Mouse (Mus musculus): ENCODE data around the gene Zbtb37. TPM values are rescaled to one million over a fixed set of nuclear protein-coding genes. Genes with fewer than 3 reads are reported as not detected.

Zbtb37 gene
- polyA plus RNA-seq (2015; fragmentation: Nextera tagmentation; extraction: Ambion mirVana) = 6.0 and 8.3 TPM in 2 replicates

DNA sequence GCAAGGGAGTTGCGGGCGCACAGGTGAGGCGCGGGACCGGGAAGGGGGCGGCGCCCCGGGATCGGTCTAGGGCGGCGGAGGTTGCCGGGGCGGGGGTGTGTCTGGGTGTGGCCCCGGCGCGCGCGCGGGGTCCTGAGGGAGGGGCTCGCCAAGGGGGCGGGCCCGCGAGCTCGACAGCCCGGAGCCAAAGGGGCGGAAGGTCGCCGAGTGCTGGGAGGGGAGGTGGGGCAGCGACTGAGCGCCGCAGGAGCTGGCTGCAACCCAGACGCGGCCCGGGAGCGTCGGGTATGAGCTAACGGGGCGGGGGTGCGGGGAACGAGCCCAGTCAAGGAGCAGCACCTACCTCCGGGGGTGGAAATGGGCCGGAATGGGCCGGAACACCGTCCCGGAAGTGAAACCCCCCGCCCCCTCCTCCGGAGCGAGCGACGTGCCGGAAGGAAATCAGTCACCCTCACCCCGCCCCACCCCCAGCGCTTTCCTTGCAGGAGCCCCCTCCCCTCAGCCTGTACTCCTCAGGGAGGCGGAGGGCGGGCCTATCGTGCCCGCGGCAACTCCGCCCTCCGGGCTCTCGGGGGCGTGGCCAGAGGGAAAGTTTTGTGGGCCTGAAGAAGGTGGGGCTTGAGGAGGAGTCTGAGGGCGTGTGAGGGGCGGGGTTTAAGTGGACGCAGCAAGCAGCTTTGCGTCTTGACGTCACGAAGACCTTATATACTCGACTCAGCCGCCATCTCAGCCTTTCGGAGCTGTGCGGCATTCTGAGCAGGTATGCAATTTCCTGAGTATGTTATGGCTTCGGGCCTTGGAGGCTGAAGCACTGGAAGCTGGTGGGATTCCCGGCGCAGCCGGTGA, at the start of gene Zbtb37:
Zbtb37 (minus strand) TSS at position 415 of the 846 bp plus-strand sequence.
- under 1% methylated on average over 58 of the region's 76 CpGs for WGBS

DNA sequence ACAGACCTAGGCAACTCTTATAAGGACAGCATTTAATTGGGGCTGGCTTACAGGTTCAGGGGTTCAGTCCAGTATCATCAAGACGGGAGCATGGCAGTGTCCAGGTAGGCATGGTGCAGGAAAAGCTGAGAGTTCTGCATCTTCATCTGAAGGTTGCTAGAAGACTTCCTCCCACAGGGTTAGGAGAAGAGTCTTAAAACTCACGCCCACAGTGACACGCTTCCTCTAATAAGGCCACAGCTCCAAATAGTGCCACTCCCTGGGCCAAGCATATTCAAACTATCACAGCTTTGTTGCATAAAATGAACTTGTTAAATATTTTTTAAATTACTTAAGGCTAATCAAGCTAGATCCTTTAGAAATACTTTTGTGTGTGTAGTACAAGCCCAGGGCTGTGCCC, 42.6 kb upstream of the Zbtb37 start:
- Histone ChIP-seq H3K36me3 (peaks cover 6% of the 10 kb centered on the region; the same call in 1 of the 2 replicates), H3K9ac (no peak overlapping the region), H3K4me3 (replicated peaks) (no peak overlapping the region), H3K4me2 (replicated peaks) (no peak overlapping the region), H3K27ac (no peak overlapping the region), H3K27me3 (replicated peaks) (no peaks in the 10 kb centered on the region), H3K4me1 (replicated peaks) (peaks cover 16% of the 10 kb centered on the region), H3K9me3 (no peaks in the 10 kb centered on the region)
- no peak for ATAC-seq
- WGBS = 93% methylated on average over 3 of the region's 3 CpGs

More for the DNA sequence above, at the start of gene Zbtb37:
- no peaks in the 10 kb centered on the region for H3K9me3 ChIP-seq
- H3K36me3 ChIP-seq = peaks cover 2% of the 10 kb centered on the region; the same call in 1 of the 2 replicates
- no peaks in the 10 kb centered on the region for H3K4me1 ChIP-seq (replicated peaks)
- H3K4me3 ChIP-seq (replicated peaks) = peak within 1 kb of the TSS; percentile 86
- peak; percentile 92 for ATAC-seq
- H3K27ac ChIP-seq = peak within 1 kb of the TSS; percentile 94
- H3K9ac ChIP-seq = peak within 1 kb of the TSS; percentile 84
- peak within 1 kb of the TSS; percentile 69 for H3K4me2 ChIP-seq (replicated peaks)
- H3K27me3 ChIP-seq (replicated peaks) = no peaks in the 10 kb centered on the region

DNA sequence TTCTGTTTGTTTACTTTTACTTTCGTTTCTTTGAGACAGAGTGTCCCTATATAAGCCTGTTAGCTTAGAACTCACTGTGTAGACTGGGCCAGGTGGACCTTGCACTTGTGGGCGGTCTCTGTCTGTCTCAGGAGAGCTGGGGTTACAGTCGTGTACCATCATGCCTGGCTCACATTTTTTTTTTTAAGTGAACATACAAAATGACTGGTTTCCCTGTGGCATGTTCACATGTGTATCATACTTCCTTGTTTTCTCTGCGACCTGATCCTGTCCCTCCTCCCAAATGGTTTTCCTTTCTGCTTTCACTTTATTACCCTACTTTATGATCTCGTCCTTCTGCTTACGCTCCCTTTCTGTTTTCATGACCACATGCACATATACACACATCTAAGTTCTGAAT, 41.6 kb upstream of the Zbtb37 start:
- 62% methylated on average over 6 of the region's 6 CpGs for WGBS
- H3K27ac ChIP-seq = no peak overlapping the region
- no peak overlapping the region; the same call in 1 of the 2 replicates for H3K4me2 ChIP-seq (replicated peaks)
- H3K9me3 ChIP-seq = no peaks in the 10 kb centered on the region
- no peaks in the 10 kb centered on the region for H3K27me3 ChIP-seq (replicated peaks)
- no peak overlapping the region for H3K4me3 ChIP-seq (replicated peaks)
- peak; percentile 88 for ATAC-seq
- H3K4me1 ChIP-seq (replicated peaks) = peaks cover 20% of the 10 kb centered on the region
- peaks cover 4% of the 10 kb centered on the region; the same call in 1 of the 2 replicates for H3K36me3 ChIP-seq
- no peak overlapping the region for H3K9ac ChIP-seq

DNA sequence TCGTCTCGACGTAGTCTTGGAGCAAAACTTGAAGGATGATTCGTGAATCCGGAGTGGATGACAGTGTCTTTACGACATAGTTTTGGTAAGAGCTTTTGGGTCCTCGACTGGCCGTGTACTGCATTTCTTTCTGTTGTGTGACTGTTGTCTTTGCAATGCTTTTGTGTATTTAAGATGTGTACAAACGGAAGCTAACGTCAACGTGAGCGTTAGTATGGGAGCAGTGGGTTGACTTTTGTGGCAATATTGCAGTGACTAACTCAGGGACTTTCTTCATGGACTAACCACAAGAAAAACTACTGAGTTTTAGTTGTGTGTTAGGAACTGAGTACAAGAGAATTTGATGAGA, 36.6 kb upstream of the Zbtb37 start:
- Histone ChIP-seq H3K9me3 (no peaks in the 10 kb centered on the region), H3K27ac (peak overlapping the region; percentile 75; the same call in 1 of the 2 replicates), H3K4me1 (replicated peaks) (peaks cover 20% of the 10 kb centered on the region), H3K4me2 (replicated peaks) (peak overlapping the region; percentile 78), H3K4me3 (replicated peaks) (peak overlapping the region; percentile 79), H3K36me3 (no peaks in the 10 kb centered on the region), H3K27me3 (replicated peaks) (no peaks in the 10 kb centered on the region), H3K9ac (peak overlapping the region; percentile 77)
- WGBS = 0% methylated on average over 12 of the region's 12 CpGs
- no peak for ATAC-seq

DNA sequence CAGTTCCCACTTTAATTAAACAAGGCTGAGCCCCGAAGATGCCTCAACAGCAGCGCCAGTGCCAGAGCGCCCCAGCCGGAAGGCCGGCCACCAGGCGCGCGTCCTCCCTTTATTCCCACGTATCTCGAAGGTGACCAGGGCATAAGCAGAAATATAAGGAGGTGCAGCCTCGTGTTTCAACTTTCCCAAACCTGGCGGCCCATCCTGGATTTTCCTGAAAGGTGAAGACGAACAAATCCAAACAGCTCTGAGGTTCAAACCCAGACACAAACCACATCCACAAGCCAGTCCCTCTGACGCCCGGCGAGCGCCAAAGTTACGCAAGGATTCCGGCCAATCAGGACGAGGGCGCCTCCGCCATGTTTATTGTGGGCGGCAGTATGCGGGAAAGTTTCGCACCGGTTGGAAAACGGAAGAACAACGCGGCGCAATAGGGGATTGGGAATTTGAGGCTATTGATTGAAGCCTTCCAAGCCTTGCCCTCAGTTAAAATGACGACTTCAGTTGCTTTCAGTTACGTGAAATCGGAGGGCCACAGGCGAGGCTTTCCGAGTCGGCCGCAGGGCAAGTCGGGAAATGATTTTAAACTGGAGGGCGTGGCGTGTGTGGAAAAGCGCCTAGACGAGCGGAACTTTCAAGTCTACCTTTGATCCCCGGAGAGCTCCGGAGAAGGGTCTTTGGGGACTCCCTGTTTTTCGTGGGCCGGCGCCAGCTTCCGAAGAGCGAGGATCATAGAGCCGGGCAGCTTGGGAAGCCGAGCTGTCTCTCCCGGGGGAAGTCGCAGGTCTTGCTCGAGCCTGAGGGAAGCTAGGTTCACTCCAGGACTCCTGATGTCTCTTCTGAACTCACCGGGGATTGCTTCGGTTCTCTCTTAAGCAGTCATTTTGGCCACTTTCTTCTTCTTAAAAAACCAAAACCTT, 36.0 kb upstream of the Zbtb37 start, which contains the start of the genes Dars2 and Cenpl:
Dars2 (minus strand) TSS at position 307 of the 920 bp plus-strand sequence.
Cenpl (plus strand) TSS at position 362 of the 920 bp plus-strand sequence.
- Histone ChIP-seq H3K27me3 (replicated peaks) (no peaks in the 10 kb centered on the region), H3K4me1 (replicated peaks) (peaks cover 20% of the 10 kb centered on the region), H3K4me3 (replicated peaks) (peak within 1 kb of the TSS; percentile 79), H3K9me3 (no peaks in the 10 kb centered on the region), H3K4me2 (replicated peaks) (peak within 1 kb of the TSS; percentile 78), H3K36me3 (no peaks in the 10 kb centered on the region), H3K9ac (peak within 1 kb of the TSS; percentile 77), H3K27ac (peak within 1 kb of the TSS; percentile 75)
- WGBS = under 1% methylated on average over 57 of the region's 57 CpGs
- peak; percentile 99 for ATAC-seq

DNA sequence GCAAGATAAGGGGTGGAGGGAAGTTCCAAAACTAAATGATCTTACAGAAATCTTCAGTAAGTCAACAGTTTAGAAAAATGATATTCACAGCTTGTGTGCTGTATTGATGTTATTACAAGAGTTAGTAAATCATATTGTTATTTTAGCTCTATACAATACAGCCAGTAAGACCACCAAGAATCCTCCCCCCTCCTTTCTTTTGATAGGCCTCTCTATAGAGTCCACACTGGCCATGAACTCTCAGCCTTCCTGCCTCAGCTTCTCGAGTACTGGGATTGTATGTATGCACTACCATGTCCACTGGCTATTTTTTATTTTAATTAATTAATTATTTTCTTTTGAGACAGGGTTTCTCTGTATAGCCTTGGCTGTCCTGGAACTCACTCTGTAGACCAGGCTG, 28.7 kb upstream of the Zbtb37 start:
- no peaks in the 10 kb centered on the region for H3K36me3 ChIP-seq
- H3K4me3 ChIP-seq (replicated peaks) = no peak overlapping the region
- H3K27me3 ChIP-seq (replicated peaks) = no peaks in the 10 kb centered on the region
- H3K9ac ChIP-seq = no peak overlapping the region
- no peak for ATAC-seq
- no peak overlapping the region for H3K27ac ChIP-seq
- H3K4me1 ChIP-seq (replicated peaks) = no peaks in the 10 kb centered on the region
- H3K9me3 ChIP-seq = no peaks in the 10 kb centered on the region
- no peak overlapping the region for H3K4me2 ChIP-seq (replicated peaks)
- WGBS = 79% methylated on average over 1 of the region's 1 CpGs

DNA sequence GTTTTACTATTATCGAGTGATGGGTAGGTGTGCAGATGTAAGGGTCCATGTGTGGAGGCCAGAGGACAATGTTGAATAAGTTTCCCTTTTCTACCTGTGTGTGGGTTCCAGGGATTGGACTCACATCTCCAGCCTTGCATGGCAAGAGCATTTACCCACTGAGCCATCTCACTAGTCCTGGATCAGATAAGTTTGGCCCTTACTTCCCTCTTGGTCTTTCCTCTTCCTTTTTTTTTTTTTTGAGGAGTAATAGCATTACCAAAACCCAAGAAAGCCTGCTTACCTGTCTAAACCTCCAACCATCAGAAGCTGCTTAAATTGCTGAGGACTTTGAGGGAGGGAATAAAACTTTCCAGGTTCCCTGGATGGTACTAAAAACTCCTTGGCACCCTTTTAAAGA, 22.5 kb upstream of the Zbtb37 start:
- 97% methylated on average over 1 of the region's 1 CpGs for WGBS
- H3K36me3 ChIP-seq = no peaks in the 10 kb centered on the region
- H3K4me1 ChIP-seq (replicated peaks) = no peaks in the 10 kb centered on the region
- no peaks in the 10 kb centered on the region for H3K27me3 ChIP-seq (replicated peaks)
- no peak overlapping the region for H3K9ac ChIP-seq
- no peak overlapping the region for H3K4me2 ChIP-seq (replicated peaks)
- H3K4me3 ChIP-seq (replicated peaks) = no peak overlapping the region
- no peaks in the 10 kb centered on the region for H3K9me3 ChIP-seq
- no peak overlapping the region for H3K27ac ChIP-seq
- ATAC-seq = no peak

DNA sequence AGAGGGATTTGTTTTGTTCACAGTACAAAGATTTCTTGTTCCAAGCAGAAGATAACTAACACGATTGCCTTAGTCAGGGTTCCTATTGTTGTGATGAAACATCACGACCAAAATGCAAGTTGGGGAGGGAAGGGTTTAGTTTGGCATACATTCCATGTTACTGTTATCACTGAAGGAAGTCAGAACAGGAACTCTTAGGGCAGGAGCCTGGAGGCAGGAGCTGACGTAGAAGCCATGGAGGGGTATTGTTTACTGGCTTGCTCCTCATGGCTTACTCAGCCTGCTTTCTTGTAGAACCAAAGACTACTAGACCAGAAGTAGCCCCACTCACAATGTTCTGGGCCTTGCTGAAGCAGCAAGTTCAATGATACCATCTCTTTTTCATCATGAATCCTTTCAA, 12.3 kb upstream of the Zbtb37 start:
- Histone ChIP-seq H3K27me3 (replicated peaks) (no peaks in the 10 kb centered on the region), H3K4me3 (replicated peaks) (no peak overlapping the region), H3K9ac (no peak overlapping the region), H3K4me2 (replicated peaks) (no peak overlapping the region), H3K36me3 (0 out of 2 replicates have a peak, but pooled peaks cover 14% of the 10 kb centered on the region), H3K9me3 (no peaks in the 10 kb centered on the region), H3K4me1 (replicated peaks) (no peaks in the 10 kb centered on the region), H3K27ac (no peak overlapping the region)
- 80% methylated on average over 3 of the region's 3 CpGs for WGBS
- no peak for ATAC-seq

DNA sequence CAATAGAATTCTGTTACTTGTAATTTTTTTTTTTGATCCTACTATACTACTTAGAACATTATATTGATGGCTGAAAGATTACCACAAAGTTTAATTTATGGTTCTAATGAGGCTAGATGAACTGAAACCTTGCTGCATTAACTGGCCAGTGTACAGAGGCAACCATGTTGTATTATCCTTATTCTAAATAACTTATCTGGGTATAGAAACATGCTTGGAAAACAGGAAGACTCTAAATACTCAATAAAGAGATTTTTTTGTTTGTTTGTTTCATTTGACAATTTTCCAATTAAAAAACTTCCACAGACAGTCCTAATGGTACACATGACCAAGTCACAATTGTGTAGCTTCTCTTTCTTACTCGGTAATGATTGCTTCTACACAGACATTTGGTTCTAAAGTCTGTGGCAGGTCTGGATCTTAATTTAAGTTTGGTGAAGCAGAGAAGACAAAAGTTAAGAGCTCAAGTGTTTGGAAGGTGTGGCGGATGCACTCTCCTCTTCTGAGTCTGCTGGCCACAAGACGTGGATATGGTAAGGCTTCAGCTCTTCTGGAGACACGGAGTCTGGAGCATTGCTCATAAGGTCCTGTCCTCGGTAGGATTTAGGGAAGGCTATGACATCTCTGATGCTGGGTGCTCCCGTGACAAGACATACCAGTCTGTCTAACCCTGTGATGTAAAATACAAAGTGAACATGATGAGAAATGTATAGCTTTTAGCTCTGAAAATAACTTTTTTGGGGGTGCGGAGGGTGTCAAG, 6.8 kb upstream of the Zbtb37 start:
- Histone ChIP-seq H3K36me3 (peaks cover 12% of the 10 kb centered on the region; the same call in 1 of the 2 replicates), H3K4me3 (replicated peaks) (no peak overlapping the region), H3K27me3 (replicated peaks) (no peaks in the 10 kb centered on the region), H3K4me2 (replicated peaks) (no peak overlapping the region), H3K9me3 (no peaks in the 10 kb centered on the region), H3K27ac (no peak overlapping the region), H3K4me1 (replicated peaks) (no peaks in the 10 kb centered on the region), H3K9ac (no peak overlapping the region)
- WGBS = 84% methylated on average over 7 of the region's 7 CpGs
- ATAC-seq = no peak

DNA sequence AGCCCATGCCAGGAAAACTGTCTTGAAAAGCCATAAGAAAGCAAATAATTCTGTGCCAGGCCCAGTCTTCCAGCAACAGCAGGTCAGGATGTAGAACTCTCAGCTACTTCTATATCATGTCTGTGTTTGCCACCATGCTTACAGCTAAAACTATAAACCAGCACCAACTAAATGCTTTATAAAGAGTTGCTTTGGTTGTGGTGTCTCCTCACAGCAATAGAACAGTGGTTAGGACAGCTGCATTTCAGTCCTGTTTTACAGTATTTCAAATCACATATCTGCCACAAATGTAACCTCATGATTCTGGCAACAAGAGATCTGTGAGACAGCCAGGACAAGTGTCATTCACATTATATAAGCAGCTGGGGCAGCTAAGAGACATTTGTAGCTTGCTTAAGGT, 6.2 kb upstream of the Zbtb37 start:
- Histone ChIP-seq H3K4me2 (replicated peaks) (no peak overlapping the region), H3K9ac (no peak overlapping the region), H3K36me3 (peaks cover 8% of the 10 kb centered on the region; the same call in 1 of the 2 replicates), H3K27me3 (replicated peaks) (no peaks in the 10 kb centered on the region), H3K27ac (no peak overlapping the region), H3K4me3 (replicated peaks) (no peak overlapping the region), H3K4me1 (replicated peaks) (no peaks in the 10 kb centered on the region), H3K9me3 (no peaks in the 10 kb centered on the region)
- ATAC-seq = no peak

DNA sequence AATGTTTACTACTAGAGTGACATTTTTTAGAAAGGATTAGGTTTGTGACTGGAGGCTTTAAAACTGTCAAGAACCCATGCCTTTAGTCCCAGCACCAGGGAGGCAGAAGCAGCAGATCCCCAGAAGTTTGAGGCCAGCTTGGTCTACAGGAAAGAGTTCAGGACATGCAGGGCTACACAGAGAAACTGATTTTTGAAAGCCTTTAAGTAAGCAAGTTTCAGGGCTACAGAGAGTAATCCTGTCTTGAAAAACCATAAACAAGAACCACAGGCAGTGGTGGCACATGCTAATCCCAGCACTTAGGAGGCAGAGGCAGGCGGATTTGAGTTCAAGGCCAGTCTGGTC, 5.7 kb upstream of the Zbtb37 start:
- no peaks in the 10 kb centered on the region for H3K4me1 ChIP-seq (replicated peaks)
- H3K9ac ChIP-seq = no peak overlapping the region
- H3K36me3 ChIP-seq = peaks cover 6% of the 10 kb centered on the region; the same call in 1 of the 2 replicates
- H3K9me3 ChIP-seq = no peaks in the 10 kb centered on the region
- 59% methylated on average over 1 of the region's 1 CpGs for WGBS
- H3K27ac ChIP-seq = peak overlapping the region; percentile 28; the same call in 1 of the 2 replicates
- no peak overlapping the region for H3K4me3 ChIP-seq (replicated peaks)
- no peaks in the 10 kb centered on the region for H3K27me3 ChIP-seq (replicated peaks)
- H3K4me2 ChIP-seq (replicated peaks) = no peak overlapping the region
- ATAC-seq = 0 out of 2 replicates have a peak, but pooled peaks have one; percentile 0
